Mouse (Mus musculus): ENCODE measurements around the gene Chn1. TPM values are rescaled to one million over a fixed set of nuclear protein-coding genes. Genes with fewer than 3 reads are reported as not detected.

Gene Chn1
- polyA plus RNA-seq, 1 experiment, result 1,037 TPM

GRCm38 (mm10) chr2:73566162-73566561, 209.0 kb downstream of the Chn1 start:
- no peak for DNase-seq (ENCODE audit: extremely low spot score in 1 of 2, low spot score in 1 of 2)

GRCm38 (mm10) chr2:73563690-73564089, 211.5 kb downstream of the Chn1 start:
- no peak for DNase-seq (ENCODE audit: extremely low spot score in 1 of 2, low spot score in 1 of 2)

- DNase-seq (ENCODE audit: extremely low spot score in 1 of 2, low spot score in 1 of 2), result no peak
Observed at GRCm38 (mm10) chr2:73562656-73563055, 212.5 kb downstream of the Chn1 start.

GRCm38 (mm10) chr2:73561665-73562063, 213.5 kb downstream of the Chn1 start:
- peak in 1 of 2 experiments; percentile 65 for DNase-seq (ENCODE audit: extremely low spot score in 1 of 2, low spot score in 1 of 2)

GRCm38 (mm10) chr2:73560899-73561664, 214.1 kb downstream of the Chn1 start:
- no peak for DNase-seq (ENCODE audit: extremely low spot score in 1 of 2, low spot score in 1 of 2)

Other genes with a start within 250 kb of the Chn1 start
- 5.1 and 5.3 TPM in 2 replicates for gene Wipf1, start 245.6 kb downstream of the Chn1 start, polyA plus RNA-seq (2012; rRNA removed)
- 0.06 and 0.10 TPM in 2 replicates for gene Chrna1, start 195.0 kb downstream of the Chn1 start, polyA plus RNA-seq (2012; rRNA removed)
- gene Atf2, start 117.3 kb upstream of the Chn1 start, polyA plus RNA-seq (2012; rRNA removed), result 54.5 and 56.0 TPM in 2 replicates
- gene Atp5g3, start 136.0 kb upstream of the Chn1 start, polyA plus RNA-seq (2012; rRNA removed), result 714 and 718 TPM in 2 replicates

Measured in frontal cortex, adult 2 months (tissue).